Mouse (Mus musculus): Measurements from ENCODE around the gene Ttll11.

The Ttll11 gene

GRCm38 (mm10) chr2:35816056-35816661, 163.6 kb downstream of the Ttll11 start:
- peak; percentile 56 for DNase-seq

- DNase-seq = no peak
These were observed 167.2 kb downstream of the Ttll11 start for GRCm38 (mm10) chr2:35812561-35812933.

- DNase-seq = peak; percentile 58
These were observed 167.7 kb downstream of the Ttll11 start for GRCm38 (mm10) chr2:35811801-35812560.

- no peak for DNase-seq
These were observed 169.7 kb downstream of the Ttll11 start for GRCm38 (mm10) chr2:35810027-35810426.

GRCm38 (mm10) chr2:35809141-35809540, 170.6 kb downstream of the Ttll11 start:
- DNase-seq = no peak

GRCm38 (mm10) chr2:35805881-35806280, 173.8 kb downstream of the Ttll11 start:
- DNase-seq = no peak

- no peak for DNase-seq
These were observed 176.6 kb downstream of the Ttll11 start for GRCm38 (mm10) chr2:35803095-35803494.

- no peak for DNase-seq
These were observed 178.0 kb downstream of the Ttll11 start for GRCm38 (mm10) chr2:35801759-35802158.

- no peak for DNase-seq
These were observed 180.6 kb downstream of the Ttll11 start for GRCm38 (mm10) chr2:35799073-35799472.

GRCm38 (mm10) chr2:35797998-35798397, 181.7 kb downstream of the Ttll11 start:
- no peak for DNase-seq

GRCm38 (mm10) chr2:35789362-35790326, 190.1 kb downstream of the Ttll11 start:
- no peak for DNase-seq

GRCm38 (mm10) chr2:35785877-35786276, 193.8 kb downstream of the Ttll11 start:
- no peak for DNase-seq

GRCm38 (mm10) chr2:35783368-35783767, 196.3 kb downstream of the Ttll11 start:
- no peak for DNase-seq

- DNase-seq = no peak
These were observed 200.4 kb downstream of the Ttll11 start for GRCm38 (mm10) chr2:35779266-35779665.

GRCm38 (mm10) chr2:35776935-35777334, 202.8 kb downstream of the Ttll11 start:
- no peak for DNase-seq

GRCm38 (mm10) chr2:35775651-35776055, 204.1 kb downstream of the Ttll11 start:
- DNase-seq = peak; percentile 66

GRCm38 (mm10) chr2:35770541-35770940, 209.2 kb downstream of the Ttll11 start:
- DNase-seq = no peak

GRCm38 (mm10) chr2:35769398-35769797, 210.3 kb downstream of the Ttll11 start:
- no peak for DNase-seq

GRCm38 (mm10) chr2:35768538-35769238, 211.0 kb downstream of the Ttll11 start:
- no peak for DNase-seq

- DNase-seq = no peak
These were observed 211.7 kb downstream of the Ttll11 start for GRCm38 (mm10) chr2:35767834-35768537.

GRCm38 (mm10) chr2:35764328-35764727, 215.4 kb downstream of the Ttll11 start:
- DNase-seq = peak; percentile 44

GRCm38 (mm10) chr2:35763818-35764217, 215.9 kb downstream of the Ttll11 start:
- no peak for DNase-seq
